Mouse (Mus musculus): ENCODE results near the gene Klk1b3. TPM values are rescaled to one million over a fixed set of nuclear protein-coding genes. Genes with fewer than 3 reads are reported as not detected.
A peak's percentile ranks its signal among the peaks of the same experiment; 100 is the strongest.
"Not testable (repeated sequence)": the region's sequence is repeated elsewhere in the genome, so short reads cannot be mapped to it uniquely, and the experiment has no call there.

Gene Klk1b3
- polyA plus RNA-seq, 1 experiment from 2014 or later = not detected

DNA sequence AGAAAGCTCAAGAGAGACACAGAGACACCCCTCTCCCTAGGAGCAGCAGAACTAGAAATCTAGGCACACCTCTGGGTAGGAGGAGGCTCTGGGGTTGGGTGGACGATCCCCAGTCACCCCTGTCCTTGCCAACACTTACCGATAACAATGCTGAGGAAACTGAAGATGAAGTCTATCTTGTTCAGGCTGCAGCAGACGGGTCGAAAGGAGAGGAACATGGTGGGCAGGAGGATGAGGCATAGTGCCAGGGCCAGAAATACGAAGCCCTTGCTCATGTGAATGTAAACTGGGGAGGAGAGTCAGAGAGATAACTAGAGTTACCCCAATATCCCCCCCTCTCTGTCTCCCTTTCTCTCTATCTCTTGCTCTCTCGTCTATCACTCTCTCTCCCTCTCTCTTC lies 24.3 kb downstream of the Klk1b3 start:
- not testable (repeated sequence) for H3K27ac ChIP-seq (ENCODE audit: low read depth); H3K4me3 ChIP-seq (ENCODE audit: low read depth, low read length); H3K4me2 ChIP-seq (ENCODE audit: low read length); H3K9ac ChIP-seq (ENCODE audit: low read length); DNase-seq (ENCODE audit: low spot score); H3K36me3 ChIP-seq (ENCODE audit: control insufficient read depth, insufficient read depth, low read length); H3K27me3 ChIP-seq (replicated peaks; ENCODE audit: control insufficient read depth, insufficient read depth, low read length); H3K4me1 ChIP-seq (replicated peaks; ENCODE audit: control insufficient read depth, insufficient read depth, low read length); ATAC-seq (replicated peaks; ENCODE audit: low FRiP score, low TSS enrichment, low read depth); H3K9me3 ChIP-seq (ENCODE audit: control insufficient read depth, low read length)
- WGBS = 71% methylated on average over 6 of the region's 6 CpGs

DNA sequence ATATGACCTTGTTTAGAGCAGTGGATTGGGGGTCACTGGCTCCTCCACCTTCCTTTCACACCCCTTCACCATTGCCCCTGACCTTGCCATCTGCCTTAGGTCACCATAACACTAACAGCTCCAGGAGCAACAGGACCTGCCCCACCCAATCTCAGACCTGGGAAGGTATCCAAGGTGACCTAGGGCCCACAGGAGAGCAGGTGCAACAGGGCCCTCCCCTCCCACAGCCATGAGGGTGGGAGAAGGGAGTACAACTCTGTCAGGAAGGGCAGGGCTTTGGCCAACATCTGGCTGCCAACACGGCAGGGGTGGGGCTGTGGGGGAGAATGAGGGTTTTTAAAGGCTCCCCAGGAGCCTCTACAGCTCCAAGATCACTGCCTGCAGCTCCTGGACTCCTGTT lies 27.1 kb downstream of the Klk1b3 start, which contains the start of gene Klk1:
TSS of gene Klk1 (plus strand) at position 285 of the 400 bp plus-strand sequence.
- WGBS = 33% methylated on average over 1 of the region's 1 CpGs
- no peak within 1 kb of the TSS for H3K4me2 ChIP-seq (ENCODE audit: low read length)
- ATAC-seq (replicated peaks; ENCODE audit: low FRiP score, low TSS enrichment, low read depth) = no peak
- no peaks in the 10 kb centered on the region for H3K27me3 ChIP-seq (replicated peaks; ENCODE audit: control insufficient read depth, insufficient read depth, low read length)
- H3K9ac ChIP-seq (ENCODE audit: low read length) = no peak within 1 kb of the TSS
- H3K4me1 ChIP-seq (replicated peaks; ENCODE audit: control insufficient read depth, insufficient read depth, low read length) = no peaks in the 10 kb centered on the region
- DNase-seq (ENCODE audit: low spot score) = no peak
- no peak within 1 kb of the TSS for H3K4me3 ChIP-seq (ENCODE audit: low read depth, low read length)
- no peak within 1 kb of the TSS for H3K27ac ChIP-seq (ENCODE audit: low read depth)
- H3K36me3 ChIP-seq (ENCODE audit: control insufficient read depth, insufficient read depth, low read length) = no peaks in the 10 kb centered on the region
- H3K9me3 ChIP-seq (ENCODE audit: control insufficient read depth, low read length) = no peaks in the 10 kb centered on the region

DNA sequence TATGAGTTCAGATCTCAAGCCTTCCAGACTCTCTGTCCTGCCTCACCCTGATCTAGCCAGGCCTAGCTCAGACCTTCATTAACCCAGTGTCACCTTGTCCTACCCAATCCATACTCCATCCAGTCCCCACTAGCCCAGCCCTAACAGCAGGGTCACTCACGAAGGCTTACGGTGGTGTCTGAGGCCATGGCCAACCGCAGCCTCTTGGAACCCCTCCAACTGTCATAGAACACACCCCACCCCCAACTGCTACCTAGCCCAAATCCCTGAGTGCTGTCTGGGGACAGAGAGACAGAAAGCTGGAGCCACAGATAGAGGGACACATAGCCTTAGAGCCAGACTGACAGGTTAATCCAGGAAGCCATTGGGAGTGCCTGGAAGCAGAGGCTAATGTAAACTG lies 37.9 kb downstream of the Klk1b3 start, which contains the start of gene Gm36864:
TSS of gene Gm36864 (plus strand) at position 269 of the 400 bp plus-strand sequence.
- Histone ChIP-seq H3K27ac (ENCODE audit: low read depth) (no peak within 1 kb of the TSS), H3K4me2 (ENCODE audit: low read length) (no peak within 1 kb of the TSS), H3K9ac (ENCODE audit: low read length) (no peak within 1 kb of the TSS), H3K4me1 (replicated peaks; ENCODE audit: control insufficient read depth, insufficient read depth, low read length) (no peaks in the 10 kb centered on the region), H3K9me3 (ENCODE audit: control insufficient read depth, low read length) (no peaks in the 10 kb centered on the region), H3K27me3 (replicated peaks; ENCODE audit: control insufficient read depth, insufficient read depth, low read length) (no peaks in the 10 kb centered on the region), H3K4me3 (ENCODE audit: low read depth, low read length) (no peak within 1 kb of the TSS), H3K36me3 (ENCODE audit: control insufficient read depth, insufficient read depth, low read length) (no peaks in the 10 kb centered on the region)
- no peak for ATAC-seq (replicated peaks; ENCODE audit: low FRiP score, low TSS enrichment, low read depth)
- no peak for DNase-seq (ENCODE audit: low spot score)
- WGBS = 84% methylated on average over 3 of the region's 3 CpGs

DNA sequence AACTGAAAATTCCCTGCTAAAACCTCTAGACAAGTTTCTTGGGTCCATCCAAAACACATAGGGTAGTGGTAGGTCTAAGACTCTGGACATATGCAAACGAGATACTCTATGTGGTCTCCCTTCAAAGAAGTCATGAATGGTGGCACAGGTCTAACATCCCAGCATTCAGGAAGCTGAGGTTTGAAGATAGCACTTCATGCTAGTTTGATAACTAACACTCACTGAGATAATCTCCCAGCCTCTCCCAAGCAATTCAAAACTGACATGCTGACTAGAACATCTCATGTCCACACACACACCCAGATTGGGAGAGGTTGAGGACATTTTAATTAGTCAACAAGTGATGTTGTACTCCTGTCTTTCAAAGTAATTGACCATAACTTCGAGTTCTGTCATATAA lies 41.9 kb downstream of the Klk1b3 start:
- no peak overlapping the region for H3K9ac ChIP-seq (ENCODE audit: low read length)
- H3K4me3 ChIP-seq (ENCODE audit: low read depth, low read length) = no peak overlapping the region
- ATAC-seq (replicated peaks; ENCODE audit: low FRiP score, low TSS enrichment, low read depth) (no peak), DNase-seq (ENCODE audit: low spot score) (no peak)
- H3K36me3 ChIP-seq (ENCODE audit: control insufficient read depth, insufficient read depth, low read length) = no peaks in the 10 kb centered on the region
- no peaks in the 10 kb centered on the region for H3K4me1 ChIP-seq (replicated peaks; ENCODE audit: control insufficient read depth, insufficient read depth, low read length)
- H3K4me2 ChIP-seq (ENCODE audit: low read length) = no peak overlapping the region
- H3K27me3 ChIP-seq (replicated peaks; ENCODE audit: control insufficient read depth, insufficient read depth, low read length) = no peaks in the 10 kb centered on the region
- 45% methylated on average over 2 of the region's 2 CpGs for WGBS
- H3K9me3 ChIP-seq (ENCODE audit: control insufficient read depth, low read length) = no peaks in the 10 kb centered on the region
- H3K27ac ChIP-seq (ENCODE audit: low read depth) = no peak overlapping the region

DNA sequence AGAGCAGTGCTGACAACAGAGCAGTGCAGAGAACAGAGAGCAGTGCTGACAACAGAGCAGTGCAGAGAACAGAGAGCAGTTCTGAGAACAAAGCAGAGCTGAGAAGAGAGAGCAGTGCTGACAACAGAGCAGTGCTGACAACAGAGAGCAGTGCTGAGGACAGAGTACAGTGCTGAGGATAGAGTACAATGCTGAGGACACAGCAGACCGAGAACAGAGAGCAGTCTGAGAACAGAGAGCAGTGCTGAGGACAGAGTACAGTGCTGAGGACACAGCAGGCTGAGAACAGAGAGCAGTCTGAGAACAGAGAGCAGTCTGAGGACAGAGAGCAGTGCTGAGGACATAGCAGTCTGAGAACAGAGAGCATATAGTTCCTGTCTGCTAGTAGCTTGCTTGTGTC lies 42.7 kb downstream of the Klk1b3 start:
- no peak for ATAC-seq (replicated peaks; ENCODE audit: low FRiP score, low TSS enrichment, low read depth)
- H3K4me2 ChIP-seq (ENCODE audit: low read length) = no peak overlapping the region
- H3K36me3 ChIP-seq (ENCODE audit: control insufficient read depth, insufficient read depth, low read length) = no peaks in the 10 kb centered on the region
- H3K27ac ChIP-seq (ENCODE audit: low read depth) = no peak overlapping the region
- WGBS = 43% methylated on average over 1 of the region's 1 CpGs
- H3K4me3 ChIP-seq (ENCODE audit: low read depth, low read length) = no peak overlapping the region
- no peak for DNase-seq (ENCODE audit: low spot score)
- H3K4me1 ChIP-seq (replicated peaks; ENCODE audit: control insufficient read depth, insufficient read depth, low read length) = peaks cover 6% of the 10 kb centered on the region; the same call in 1 of the 2 replicates
- H3K9me3 ChIP-seq (ENCODE audit: control insufficient read depth, low read length) = no peaks in the 10 kb centered on the region
- H3K27me3 ChIP-seq (replicated peaks; ENCODE audit: control insufficient read depth, insufficient read depth, low read length) = no peaks in the 10 kb centered on the region
- H3K9ac ChIP-seq (ENCODE audit: low read length) = no peak overlapping the region

DNA sequence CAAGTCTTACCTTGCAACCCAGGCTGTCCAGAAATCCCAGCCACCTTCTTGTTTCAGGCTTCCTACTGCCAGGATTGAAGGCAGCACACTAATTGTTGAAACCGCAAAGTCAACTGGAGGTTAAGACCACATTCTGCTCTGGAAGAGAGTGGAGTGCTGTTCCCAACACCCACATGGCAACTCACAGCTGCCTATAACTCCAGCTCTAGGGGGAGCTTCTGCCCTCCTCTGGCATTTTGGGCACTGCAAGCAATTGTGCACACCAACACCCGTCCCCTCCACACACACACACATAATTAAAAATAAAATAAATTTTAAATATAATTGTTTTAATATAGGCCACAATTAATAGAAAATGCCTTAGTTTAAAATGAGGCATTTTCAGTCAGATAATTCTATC lies 43.2 kb downstream of the Klk1b3 start:
- H3K27ac ChIP-seq (ENCODE audit: low read depth) = no peak overlapping the region
- H3K9me3 ChIP-seq (ENCODE audit: control insufficient read depth, low read length) = no peaks in the 10 kb centered on the region
- 71% methylated on average over 2 of the region's 2 CpGs for WGBS
- H3K4me1 ChIP-seq (replicated peaks; ENCODE audit: control insufficient read depth, insufficient read depth, low read length) = peaks cover 6% of the 10 kb centered on the region; the same call in 1 of the 2 replicates
- H3K9ac ChIP-seq (ENCODE audit: low read length) = no peak overlapping the region
- H3K27me3 ChIP-seq (replicated peaks; ENCODE audit: control insufficient read depth, insufficient read depth, low read length) = no peaks in the 10 kb centered on the region
- H3K4me3 ChIP-seq (ENCODE audit: low read depth, low read length) = no peak overlapping the region
- H3K4me2 ChIP-seq (ENCODE audit: low read length) = no peak overlapping the region
- no peaks in the 10 kb centered on the region for H3K36me3 ChIP-seq (ENCODE audit: control insufficient read depth, insufficient read depth, low read length)
- no peak for DNase-seq (ENCODE audit: low spot score)
- ATAC-seq (replicated peaks; ENCODE audit: low FRiP score, low TSS enrichment, low read depth) = no peak

DNA sequence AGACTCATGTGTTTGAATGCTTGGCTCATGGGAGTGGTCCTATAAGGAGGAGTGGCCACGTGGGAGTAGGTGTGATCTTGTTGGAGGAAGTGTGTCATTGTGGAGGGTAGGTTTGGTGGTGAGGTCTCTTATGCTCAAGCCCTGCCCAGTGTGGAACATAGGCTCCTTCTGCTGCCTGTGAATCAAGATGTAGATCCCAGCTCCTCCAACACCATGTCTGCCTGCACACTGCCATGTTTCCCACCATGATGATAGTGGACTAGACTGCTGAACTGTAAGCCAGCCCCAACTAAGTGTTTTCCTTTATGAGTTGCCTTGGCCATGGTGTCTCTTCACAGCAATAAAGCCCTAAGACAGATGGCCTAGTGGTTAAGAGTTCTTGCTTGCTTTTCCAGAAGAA lies 46.1 kb downstream of the Klk1b3 start:
- no peak overlapping the region for H3K27ac ChIP-seq (ENCODE audit: low read depth)
- peaks cover 13% of the 10 kb centered on the region for H3K36me3 ChIP-seq (ENCODE audit: control insufficient read depth, insufficient read depth, low read length)
- H3K9ac ChIP-seq (ENCODE audit: low read length) = no peak overlapping the region
- DNase-seq (ENCODE audit: low spot score) (no peak), ATAC-seq (replicated peaks; ENCODE audit: low FRiP score, low TSS enrichment, low read depth) (no peak)
- peaks cover 17% of the 10 kb centered on the region for H3K4me1 ChIP-seq (replicated peaks; ENCODE audit: control insufficient read depth, insufficient read depth, low read length)
- no peak overlapping the region for H3K4me2 ChIP-seq (ENCODE audit: low read length)
- no peaks in the 10 kb centered on the region for H3K9me3 ChIP-seq (ENCODE audit: control insufficient read depth, low read length)
- no peaks in the 10 kb centered on the region for H3K27me3 ChIP-seq (replicated peaks; ENCODE audit: control insufficient read depth, insufficient read depth, low read length)
- 43% methylated on average over 1 of the region's 1 CpGs for WGBS
- H3K4me3 ChIP-seq (ENCODE audit: low read depth, low read length) = no peak overlapping the region

DNA sequence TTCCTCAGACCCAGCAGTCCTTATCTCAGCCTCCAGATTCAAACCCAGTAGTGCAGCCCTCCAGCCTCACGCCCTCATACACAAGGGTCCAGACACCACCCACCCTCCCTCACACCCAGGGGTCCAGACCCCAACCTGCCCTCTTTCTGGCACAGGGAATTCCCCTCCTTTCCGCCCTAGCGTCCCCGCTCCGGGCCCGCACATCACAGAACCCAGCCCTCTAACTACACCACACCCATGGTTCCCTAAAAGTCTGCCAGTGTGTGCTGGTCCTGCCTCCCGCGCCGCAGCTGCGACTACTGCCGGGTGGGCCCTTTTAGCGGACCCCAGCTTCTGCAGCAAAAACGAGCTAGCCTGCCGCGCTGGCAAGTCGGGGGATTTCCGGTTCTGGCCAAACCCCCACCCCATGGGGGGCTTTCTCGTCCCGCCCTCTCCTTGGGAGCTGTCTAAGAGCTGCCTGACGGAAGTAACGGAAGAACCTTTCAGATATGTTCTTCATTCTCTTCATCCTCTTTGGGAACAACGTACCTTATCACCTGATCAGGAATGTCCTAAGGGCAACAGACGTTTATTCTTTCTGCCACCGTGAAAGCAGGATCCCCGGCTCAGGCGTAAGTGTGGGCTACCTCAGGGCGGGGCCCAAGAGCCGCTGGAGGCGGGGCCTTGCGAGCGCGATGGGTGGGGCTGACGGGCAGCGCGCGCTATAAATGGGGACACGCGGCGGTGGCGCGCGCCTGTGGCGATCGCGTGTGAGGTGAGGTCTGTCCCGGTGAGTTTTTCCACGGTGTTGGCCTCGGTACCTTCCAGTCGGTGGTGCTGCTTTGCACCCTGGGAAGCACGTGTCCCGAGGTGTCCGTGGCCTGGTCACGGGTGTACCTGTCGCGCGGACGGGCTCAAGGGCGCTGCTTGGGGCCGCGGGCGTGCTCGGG lies 48.3 kb downstream of the Klk1b3 start, which contains the start of the genes 1700028J19Rik and 2410002F23Rik:
TSS of gene 1700028J19Rik (minus strand) at position 641 of the 929 bp plus-strand sequence.
TSS of gene 2410002F23Rik (plus strand) at position 668 of the 929 bp plus-strand sequence.
- DNase-seq (ENCODE audit: low spot score) (peak; percentile 98), ATAC-seq (replicated peaks; ENCODE audit: low FRiP score, low TSS enrichment, low read depth) (peak; percentile 86)
- WGBS = under 1% methylated on average over 62 of the region's 62 CpGs

More for the DNA sequence above, 48.3 kb downstream of the Klk1b3 start, which contains the start of the genes 1700028J19Rik and 2410002F23Rik:
- H3K27ac ChIP-seq (ENCODE audit: low read depth) = peak within 1 kb of the TSS; percentile 93
- H3K4me3 ChIP-seq (ENCODE audit: low read depth, low read length) = peak within 1 kb of the TSS; percentile 92
- H3K4me2 ChIP-seq (ENCODE audit: low read length) = peak within 1 kb of the TSS; percentile 88
- H3K36me3 ChIP-seq (ENCODE audit: control insufficient read depth, insufficient read depth, low read length) = peaks cover 34% of the 10 kb centered on the region
- H3K4me1 ChIP-seq (replicated peaks; ENCODE audit: control insufficient read depth, insufficient read depth, low read length) = peaks cover 18% of the 10 kb centered on the region
- no peaks in the 10 kb centered on the region for H3K27me3 ChIP-seq (replicated peaks; ENCODE audit: control insufficient read depth, insufficient read depth, low read length)
- H3K9me3 ChIP-seq (ENCODE audit: control insufficient read depth, low read length) = no peaks in the 10 kb centered on the region
- H3K9ac ChIP-seq (ENCODE audit: low read length) = peak within 1 kb of the TSS; percentile 98
